In genomic region chr15:98982100-98982499, GRCm38 (mm10) we compare ENCODE assay signal across 18 mouse cellular contexts. TPM values are rescaled to one million over a fixed set of nuclear protein-coding genes. Genes with fewer than 3 reads are reported as not detected.
DNase-seq lines count a peak whose midpoint lies in the region; ATAC-seq and TF ChIP-seq lines count a peak whose summit lies in the region.
"Had no signal": no experiment of that assay in that cellular context is flagged by ENCODE, and none has a peak within 500 bp of the region (broad histone marks: within the 10 kb centered on the region; RNA-seq: fewer than 3 reads in every experiment).

No protein-coding gene starts in this region.

- H3K9ac ChIP-seq in intestine, embryonic 16.5 days (ENCODE audit: low read depth, low read length), result 0 out of 2 replicates have a peak overlapping the region, but pooled peaks have one; percentile 7
- no peak overlapping the region for H3K9ac ChIP-seq in intestine, postnatal 0 days (ENCODE audit: low read depth, low read length)
- H3K9ac ChIP-seq in hindbrain, embryonic 13.5 days, result no peak overlapping the region
- H3K9ac ChIP-seq in neural tube, embryonic 14.5 days (replicated peaks; ENCODE audit: low read depth, low read length), result no peak overlapping the region
- no peak overlapping the region for H3K9ac ChIP-seq in kidney, embryonic 16.5 days (replicated peaks; ENCODE audit: low read length)
- H3K9ac ChIP-seq in liver, postnatal 0 days (replicated peaks), result no peak overlapping the region
- H3K9ac ChIP-seq: embryonic facial prominence, embryonic 12.5 days; limb, embryonic 12.5 days; lung, embryonic 15.5 days had no signal

- peak; percentile 69 for DNase-seq in WW6 (ENCODE audit: low read depth, low spot score)
- no peak for DNase-seq in liver, postnatal 0 days
- DNase-seq: cerebellum, adult 18-20 months; gastrocnemius, postnatal 25 days; heart, postnatal 10 days; kidney, adult 9 months; layer of hippocampus, adult 9-11 months had no signal

- no peaks in the 10 kb centered on the region for H3K9me3 ChIP-seq in intestine, embryonic 16.5 days (ENCODE audit: control insufficient read depth, low read length)
- no peaks in the 10 kb centered on the region for H3K9me3 ChIP-seq in intestine, postnatal 0 days (ENCODE audit: control insufficient read depth)
- H3K9me3 ChIP-seq in hindbrain, embryonic 13.5 days, result no peaks in the 10 kb centered on the region
- H3K9me3 ChIP-seq in neural tube, embryonic 14.5 days (ENCODE audit: control insufficient read depth, low read length), result no peaks in the 10 kb centered on the region
- no peaks in the 10 kb centered on the region for H3K9me3 ChIP-seq in kidney, embryonic 16.5 days (ENCODE audit: low read length)
- no peaks in the 10 kb centered on the region for H3K9me3 ChIP-seq in liver, postnatal 0 days (ENCODE audit: low read length)
- H3K9me3 ChIP-seq: embryonic facial prominence, embryonic 12.5 days; G1E; limb, embryonic 12.5 days; lung, embryonic 15.5 days had no signal

- no peak for TF ChIP-seq EP300 in liver, postnatal 0 days (IDR thresholded peaks at IDR 0.05; ENCODE audit: low read depth)

- no peak for TF ChIP-seq CTCF in intestine, postnatal 0 days (IDR thresholded peaks at IDR 0.05; ENCODE audit: low read depth)
- no peak for TF ChIP-seq CTCF in liver, postnatal 0 days (IDR thresholded peaks at IDR 0.05; ENCODE audit: low read depth)

- no peak overlapping the region for H3K4me2 ChIP-seq in intestine, embryonic 16.5 days (ENCODE audit: low read depth, low read length)
- no peak overlapping the region for H3K4me2 ChIP-seq in intestine, postnatal 0 days (replicated peaks; ENCODE audit: low read depth)
- H3K4me2 ChIP-seq in hindbrain, embryonic 13.5 days, result peak overlapping the region; percentile 9; the same call in 1 of the 2 replicates
- no peak overlapping the region for H3K4me2 ChIP-seq in neural tube, embryonic 14.5 days (ENCODE audit: low read depth, low read length)
- H3K4me2 ChIP-seq in kidney, embryonic 16.5 days (replicated peaks; ENCODE audit: low read depth, low read length), result no peak overlapping the region
- no peak overlapping the region for H3K4me2 ChIP-seq in liver, postnatal 0 days (ENCODE audit: low read depth, low read length)
- H3K4me2 ChIP-seq: embryonic facial prominence, embryonic 12.5 days; limb, embryonic 12.5 days; lung, embryonic 15.5 days had no signal

- no peak overlapping the region for H3K4me3 ChIP-seq in intestine, embryonic 16.5 days (ENCODE audit: low read length)
- no peak overlapping the region for H3K4me3 ChIP-seq in intestine, postnatal 0 days (ENCODE audit: low read depth, low read length)
- H3K4me3 ChIP-seq in hindbrain, embryonic 13.5 days, result no peak overlapping the region
- H3K4me3 ChIP-seq in neural tube, embryonic 14.5 days (ENCODE audit: low read depth, low read length), result no peak overlapping the region
- no peak overlapping the region for H3K4me3 ChIP-seq in kidney, embryonic 16.5 days (ENCODE audit: low read length)
- H3K4me3 ChIP-seq in liver, postnatal 0 days (ENCODE audit: low read depth, low read length), result no peak overlapping the region
- H3K4me3 ChIP-seq: embryonic facial prominence, embryonic 12.5 days; limb, embryonic 12.5 days; lung, embryonic 15.5 days had no signal

- WGBS in intestine, embryonic 16.5 days, result 66% methylated on average over 6 of the region's 6 CpGs
- WGBS in intestine, postnatal 0 days, result 67% methylated on average over 6 of the region's 6 CpGs
- 61% methylated on average over 6 of the region's 6 CpGs for WGBS in hindbrain, embryonic 13.5 days
- WGBS in neural tube, embryonic 14.5 days, result 61% methylated on average over 6 of the region's 6 CpGs
- 79% methylated on average over 6 of the region's 6 CpGs for WGBS in kidney, embryonic 16.5 days
- 78% methylated on average over 6 of the region's 6 CpGs for WGBS in liver, postnatal 0 days (ENCODE audit: insufficient replicate concordance)

- peaks cover 22% of the 10 kb centered on the region for H3K4me1 ChIP-seq in intestine, embryonic 16.5 days (ENCODE audit: control insufficient read depth, insufficient read depth, low read length)
- no peaks in the 10 kb centered on the region for H3K4me1 ChIP-seq in intestine, postnatal 0 days (replicated peaks; ENCODE audit: control insufficient read depth, insufficient read depth, low read length)
- H3K4me1 ChIP-seq in hindbrain, embryonic 13.5 days (replicated peaks), result peaks cover 69% of the 10 kb centered on the region
- peaks cover 37% of the 10 kb centered on the region for H3K4me1 ChIP-seq in neural tube, embryonic 14.5 days (ENCODE audit: control insufficient read depth, insufficient read depth, low read length)
- H3K4me1 ChIP-seq in kidney, embryonic 16.5 days (ENCODE audit: insufficient read depth, low read length), result peaks cover 37% of the 10 kb centered on the region
- peaks cover 5% of the 10 kb centered on the region; the same call in 1 of the 2 replicates for H3K4me1 ChIP-seq in liver, postnatal 0 days (ENCODE audit: insufficient read depth)

- no peak overlapping the region for H3K27ac ChIP-seq in intestine, embryonic 16.5 days (ENCODE audit: low read length)
- no peak overlapping the region for H3K27ac ChIP-seq in intestine, postnatal 0 days (ENCODE audit: low read depth, low read length)
- H3K27ac ChIP-seq in hindbrain, embryonic 13.5 days, result peak overlapping the region; percentile 99
- H3K27ac ChIP-seq in neural tube, embryonic 14.5 days (ENCODE audit: low read depth, low read length), result peak overlapping the region; percentile 99; the same call in 1 of the 2 replicates
- no peak overlapping the region for H3K27ac ChIP-seq in kidney, embryonic 16.5 days (ENCODE audit: low read length)
- no peak overlapping the region for H3K27ac ChIP-seq in liver, postnatal 0 days (ENCODE audit: low read depth)
- H3K27ac ChIP-seq: embryonic facial prominence, embryonic 12.5 days; limb, embryonic 12.5 days; lung, embryonic 15.5 days had no signal

- no peaks in the 10 kb centered on the region for H3K36me3 ChIP-seq in intestine, embryonic 16.5 days (ENCODE audit: control insufficient read depth, insufficient read depth, low read length)
- H3K36me3 ChIP-seq in intestine, postnatal 0 days (ENCODE audit: control insufficient read depth, insufficient read depth), result no peaks in the 10 kb centered on the region
- no peaks in the 10 kb centered on the region for H3K36me3 ChIP-seq in hindbrain, embryonic 13.5 days
- H3K36me3 ChIP-seq in neural tube, embryonic 14.5 days (ENCODE audit: control insufficient read depth, insufficient read depth, low read length), result no peaks in the 10 kb centered on the region
- H3K36me3 ChIP-seq in kidney, embryonic 16.5 days (ENCODE audit: insufficient read depth, low read length), result no peaks in the 10 kb centered on the region
- H3K36me3 ChIP-seq in liver, postnatal 0 days (replicated peaks; ENCODE audit: insufficient read depth, low read length), result no peaks in the 10 kb centered on the region
- H3K36me3 ChIP-seq: embryonic facial prominence, embryonic 12.5 days; G1E; limb, embryonic 12.5 days; lung, embryonic 15.5 days had no signal

- ATAC-seq in intestine, embryonic 16.5 days, result no peak
- no peak for ATAC-seq in intestine, postnatal 0 days
- ATAC-seq in hindbrain, embryonic 13.5 days (ENCODE audit: low FRiP score), result no peak
- ATAC-seq in neural tube, embryonic 14.5 days (ENCODE audit: low read depth), result no peak
- ATAC-seq in kidney, embryonic 16.5 days (ENCODE audit: low FRiP score, low TSS enrichment), result no peak
- ATAC-seq in liver, postnatal 0 days, result no peak
- ATAC-seq: forebrain, embryonic 16.5 days had no signal

- H3K27me3 ChIP-seq in intestine, embryonic 16.5 days (replicated peaks; ENCODE audit: control insufficient read depth, insufficient read depth, low read length), result no peaks in the 10 kb centered on the region
- no peaks in the 10 kb centered on the region for H3K27me3 ChIP-seq in intestine, postnatal 0 days (replicated peaks; ENCODE audit: control insufficient read depth, insufficient read depth, low read length)
- no peaks in the 10 kb centered on the region for H3K27me3 ChIP-seq in hindbrain, embryonic 13.5 days
- H3K27me3 ChIP-seq in neural tube, embryonic 14.5 days (ENCODE audit: control insufficient read depth, insufficient read depth, low read length), result no peaks in the 10 kb centered on the region
- H3K27me3 ChIP-seq in kidney, embryonic 16.5 days (ENCODE audit: insufficient read depth, low read length), result no peaks in the 10 kb centered on the region
- H3K27me3 ChIP-seq in liver, postnatal 0 days (ENCODE audit: insufficient read depth, low read length), result no peaks in the 10 kb centered on the region
- H3K27me3 ChIP-seq: embryonic facial prominence, embryonic 12.5 days; limb, embryonic 12.5 days; lung, embryonic 15.5 days had no signal

RNA-seq across cellular contexts. Expression of gene Tuba1a, which starts 28.6 kb away (rescaled TPM):
- 816 and 895 TPM in 2 replicates for polyA plus RNA-seq in intestine, embryonic 16.5 days (2015; fragmentation: Nextera tagmentation; extraction: Ambion mirVana)
- 457 and 503 TPM in 2 replicates for polyA plus RNA-seq in intestine, postnatal 0 days (2015; fragmentation: Nextera tagmentation; extraction: Ambion mirVana)
- 15,152 and 15,804 TPM in 2 replicates for polyA plus RNA-seq in hindbrain, embryonic 13.5 days (2015; fragmentation: Nextera tagmentation; extraction: Ambion mirVana)
- 13,706 and 14,496 TPM in 2 replicates for polyA plus RNA-seq in neural tube, embryonic 14.5 days (2014; fragmentation: Nextera tagmentation; extraction: Ambion mirVana)
- 925 and 946 TPM in 2 replicates for polyA plus RNA-seq in kidney, embryonic 16.5 days (2015; fragmentation: Nextera tagmentation; extraction: Ambion mirVana)
- 28.1 and 28.7 TPM in 2 replicates for polyA plus RNA-seq in liver, postnatal 0 days (2015; fragmentation: Nextera tagmentation; extraction: Ambion mirVana)

RNA-seq across cellular contexts. Expression of gene Gm49450, which starts 28.7 kb away (rescaled TPM):
- polyA plus RNA-seq in intestine, embryonic 16.5 days (2015; fragmentation: Nextera tagmentation; extraction: Ambion mirVana), result not detected in 2 replicates
- polyA plus RNA-seq in intestine, postnatal 0 days (2015; fragmentation: Nextera tagmentation; extraction: Ambion mirVana), result not detected in 2 replicates
- not detected in 2 replicates for polyA plus RNA-seq in hindbrain, embryonic 13.5 days (2015; fragmentation: Nextera tagmentation; extraction: Ambion mirVana)
- polyA plus RNA-seq in neural tube, embryonic 14.5 days (2014; fragmentation: Nextera tagmentation; extraction: Ambion mirVana), result not detected in 2 replicates
- not detected in 2 replicates for polyA plus RNA-seq in kidney, embryonic 16.5 days (2015; fragmentation: Nextera tagmentation; extraction: Ambion mirVana)
- polyA plus RNA-seq in liver, postnatal 0 days (2015; fragmentation: Nextera tagmentation; extraction: Ambion mirVana), result not detected in 2 replicates
- polyA plus RNA-seq: embryonic facial prominence, embryonic 12.5 days; forebrain, embryonic 16.5 days; G1E; limb, embryonic 12.5 days; lung, embryonic 15.5 days; stomach, embryonic 16.5 days had no signal

RNA-seq across cellular contexts. Expression of gene Tuba1c, which starts 47.6 kb away (rescaled TPM):
- 295 and 311 TPM in 2 replicates for polyA plus RNA-seq in intestine, embryonic 16.5 days (2015; fragmentation: Nextera tagmentation; extraction: Ambion mirVana)
- 271 and 315 TPM in 2 replicates for polyA plus RNA-seq in intestine, postnatal 0 days (2015; fragmentation: Nextera tagmentation; extraction: Ambion mirVana)
- 28.1 and 28.2 TPM in 2 replicates for polyA plus RNA-seq in hindbrain, embryonic 13.5 days (2015; fragmentation: Nextera tagmentation; extraction: Ambion mirVana)
- polyA plus RNA-seq in neural tube, embryonic 14.5 days (2014; fragmentation: Nextera tagmentation; extraction: Ambion mirVana), result 7.3 and 11.5 TPM in 2 replicates
- 213 and 219 TPM in 2 replicates for polyA plus RNA-seq in kidney, embryonic 16.5 days (2015; fragmentation: Nextera tagmentation; extraction: Ambion mirVana)
- polyA plus RNA-seq in liver, postnatal 0 days (2015; fragmentation: Nextera tagmentation; extraction: Ambion mirVana), result 149 and 152 TPM in 2 replicates

RNA-seq across cellular contexts. Expression of gene Tuba1b, which starts 47.7 kb away (rescaled TPM):
- polyA plus RNA-seq in intestine, embryonic 16.5 days (2015; fragmentation: Nextera tagmentation; extraction: Ambion mirVana), result 1,159 and 1,322 TPM in 2 replicates
- 391 and 435 TPM in 2 replicates for polyA plus RNA-seq in intestine, postnatal 0 days (2015; fragmentation: Nextera tagmentation; extraction: Ambion mirVana)
- 1,016 and 1,054 TPM in 2 replicates for polyA plus RNA-seq in hindbrain, embryonic 13.5 days (2015; fragmentation: Nextera tagmentation; extraction: Ambion mirVana)
- polyA plus RNA-seq in neural tube, embryonic 14.5 days (2014; fragmentation: Nextera tagmentation; extraction: Ambion mirVana), result 1,186 and 1,301 TPM in 2 replicates
- 1,826 and 1,900 TPM in 2 replicates for polyA plus RNA-seq in kidney, embryonic 16.5 days (2015; fragmentation: Nextera tagmentation; extraction: Ambion mirVana)
- 389 and 423 TPM in 2 replicates for polyA plus RNA-seq in liver, postnatal 0 days (2015; fragmentation: Nextera tagmentation; extraction: Ambion mirVana)

Comparison
In these comparisons a context has a peak if more than half of its experiments do, and no peak if none do; other contexts are left out.
1. H3K27ac ChIP-seq: peak in hindbrain, embryonic 13.5 days (single experiment) and neural tube, embryonic 14.5 days (single experiment); none in intestine, embryonic 16.5 days (single experiment), intestine, postnatal 0 days (single experiment), kidney, embryonic 16.5 days (single experiment) and liver, postnatal 0 days (single experiment).
2. RNA of gene Tuba1a, which starts 28.6 kb away (polyA plus RNA-seq): 15,152 to 15,804 TPM in hindbrain, embryonic 13.5 days, 13,706 to 14,496 TPM in neural tube, embryonic 14.5 days, 925 to 946 TPM in kidney, embryonic 16.5 days, 816 to 895 TPM in intestine, embryonic 16.5 days and 457 to 503 TPM in intestine, postnatal 0 days; 28.1 to 28.7 TPM in liver, postnatal 0 days; every median in the first group is over 10 times any median in the second.